Mouse (Mus musculus): ENCODE data around the gene Agmat. TPM values are rescaled to one million over a fixed set of nuclear protein-coding genes. Genes with fewer than 3 reads are reported as not detected.
A peak's percentile ranks its signal among the peaks of the same experiment; 100 is the strongest.
"Not testable (repeated sequence)": the region's sequence is repeated elsewhere in the genome, so short reads cannot be mapped to it uniquely, and the experiment has no call there.

Gene Agmat
- polyA plus RNA-seq, 1 experiment from 2014 or later = not detected

DNA sequence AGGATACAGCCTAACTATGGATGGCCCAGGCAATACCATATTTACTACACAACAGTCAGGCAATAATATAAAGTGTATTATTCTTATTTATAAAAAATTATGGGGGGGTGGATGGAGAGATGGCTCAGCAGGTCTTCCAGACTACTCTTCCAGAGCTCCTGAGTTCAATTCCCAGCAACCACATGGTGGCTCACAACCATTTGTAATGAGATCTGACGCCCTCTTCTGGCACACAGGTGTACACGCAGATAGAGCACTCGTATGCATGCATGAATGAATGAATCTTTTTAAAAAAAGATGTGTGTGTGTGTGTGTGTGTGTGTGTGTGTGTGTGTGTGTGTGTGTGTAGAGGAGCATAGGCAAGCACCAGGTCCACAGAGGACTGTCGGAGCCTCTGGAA is 26.5 kb downstream of the Agmat start:
- not testable (repeated sequence) for DNase-seq (ENCODE audit: low spot score); H3K4me1 ChIP-seq (ENCODE audit: control insufficient read depth, insufficient read depth, low read length); H3K27me3 ChIP-seq (ENCODE audit: control insufficient read depth, insufficient read depth, low read length); ATAC-seq (ENCODE audit: insufficient read depth, low FRiP score, low TSS enrichment); H3K4me3 ChIP-seq (ENCODE audit: low read depth, low read length); H3K4me2 ChIP-seq (ENCODE audit: low read depth); H3K9ac ChIP-seq (ENCODE audit: low read length); H3K9me3 ChIP-seq (ENCODE audit: control insufficient read depth, low read length); H3K27ac ChIP-seq (ENCODE audit: low read depth, low read length)
- H3K36me3 ChIP-seq (ENCODE audit: control insufficient read depth, insufficient read depth, low read length) = peaks cover 17% of the 10 kb centered on the region
- WGBS = 82% methylated on average over 4 of the region's 4 CpGs

DNA sequence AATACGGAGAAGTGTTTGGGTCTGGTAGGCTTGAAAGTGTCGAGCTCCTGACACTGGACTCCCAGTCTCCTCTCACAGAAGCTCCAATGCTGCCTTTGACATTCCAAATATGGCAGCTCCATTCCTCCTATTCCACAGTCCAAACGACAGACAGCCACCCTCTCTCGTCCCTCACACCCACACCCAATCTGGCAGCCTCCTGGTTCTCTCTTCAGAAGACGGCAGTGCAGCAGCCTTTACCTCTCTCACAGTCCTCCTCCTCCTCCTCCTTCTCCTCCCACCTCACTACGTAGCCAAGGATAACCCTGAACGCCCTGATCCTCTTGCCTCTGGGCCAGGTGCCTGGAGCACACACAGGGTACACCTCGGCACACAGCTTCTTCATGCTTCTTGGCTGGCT is 33.4 kb downstream of the Agmat start:
- Histone ChIP-seq H3K4me2 (ENCODE audit: low read depth) (no peak overlapping the region), H3K9me3 (ENCODE audit: control insufficient read depth, low read length) (no peaks in the 10 kb centered on the region), H3K36me3 (ENCODE audit: control insufficient read depth, insufficient read depth, low read length) (peaks cover 11% of the 10 kb centered on the region), H3K27me3 (ENCODE audit: control insufficient read depth, insufficient read depth, low read length) (no peaks in the 10 kb centered on the region), H3K9ac (ENCODE audit: low read length) (no peak overlapping the region), H3K27ac (ENCODE audit: low read depth, low read length) (no peak overlapping the region), H3K4me3 (ENCODE audit: low read depth, low read length) (no peak overlapping the region), H3K4me1 (ENCODE audit: control insufficient read depth, insufficient read depth, low read length) (no peaks in the 10 kb centered on the region)
- WGBS = 93% methylated on average over 8 of the region's 8 CpGs
- DNase-seq (ENCODE audit: low spot score) (no peak), ATAC-seq (ENCODE audit: insufficient read depth, low FRiP score, low TSS enrichment) (no peak)

DNA sequence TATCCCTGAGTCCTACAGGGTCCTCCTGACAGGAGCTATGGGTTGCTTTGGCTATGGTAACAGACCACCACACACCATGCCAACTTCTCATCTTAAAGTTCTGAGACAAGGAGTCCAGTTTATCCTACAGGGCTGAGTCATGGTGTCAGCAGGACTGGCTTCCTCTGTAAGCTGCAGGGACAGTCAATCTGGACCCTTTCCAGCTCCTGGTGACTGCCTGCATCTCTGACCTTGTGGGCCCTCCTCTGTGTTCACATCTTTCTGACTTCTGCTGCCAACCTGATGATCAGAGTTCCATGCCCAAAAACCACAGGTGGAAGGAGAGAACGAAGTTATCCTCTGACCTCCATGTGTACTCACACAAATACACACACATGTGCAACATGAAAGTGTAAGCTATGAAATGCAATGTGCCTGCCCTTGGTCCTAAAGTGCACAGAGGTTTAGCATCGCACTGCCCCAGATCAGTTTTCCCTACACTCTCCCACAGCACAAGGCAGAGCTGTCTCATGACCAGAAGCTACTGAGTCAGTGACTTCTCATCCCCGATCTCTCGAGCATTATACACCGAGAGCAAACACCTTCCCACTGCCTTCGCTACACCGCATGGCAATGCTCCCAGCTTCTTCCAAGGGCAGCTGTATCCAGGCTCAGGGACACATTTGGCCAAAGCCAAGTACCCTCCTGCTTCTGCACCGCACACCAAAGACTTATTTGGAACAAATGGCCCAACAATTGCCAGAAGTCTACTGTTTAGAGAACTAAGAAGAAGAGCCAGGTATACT is 34.9 kb downstream of the Agmat start:
- ATAC-seq (ENCODE audit: insufficient read depth, low FRiP score, low TSS enrichment) (no peak), DNase-seq (ENCODE audit: low spot score) (no peak)
- H3K9me3 ChIP-seq (ENCODE audit: control insufficient read depth, low read length) = no peaks in the 10 kb centered on the region
- H3K36me3 ChIP-seq (ENCODE audit: control insufficient read depth, insufficient read depth, low read length) = peaks cover 11% of the 10 kb centered on the region
- H3K27ac ChIP-seq (ENCODE audit: low read depth, low read length) = no peak overlapping the region
- H3K4me3 ChIP-seq (ENCODE audit: low read depth, low read length) = no peak overlapping the region
- no peak overlapping the region for H3K9ac ChIP-seq (ENCODE audit: low read length)
- no peaks in the 10 kb centered on the region for H3K4me1 ChIP-seq (ENCODE audit: control insufficient read depth, insufficient read depth, low read length)
- H3K4me2 ChIP-seq (ENCODE audit: low read depth) = no peak overlapping the region
- H3K27me3 ChIP-seq (ENCODE audit: control insufficient read depth, insufficient read depth, low read length) = no peaks in the 10 kb centered on the region
- 93% methylated on average over 8 of the region's 8 CpGs for WGBS

DNA sequence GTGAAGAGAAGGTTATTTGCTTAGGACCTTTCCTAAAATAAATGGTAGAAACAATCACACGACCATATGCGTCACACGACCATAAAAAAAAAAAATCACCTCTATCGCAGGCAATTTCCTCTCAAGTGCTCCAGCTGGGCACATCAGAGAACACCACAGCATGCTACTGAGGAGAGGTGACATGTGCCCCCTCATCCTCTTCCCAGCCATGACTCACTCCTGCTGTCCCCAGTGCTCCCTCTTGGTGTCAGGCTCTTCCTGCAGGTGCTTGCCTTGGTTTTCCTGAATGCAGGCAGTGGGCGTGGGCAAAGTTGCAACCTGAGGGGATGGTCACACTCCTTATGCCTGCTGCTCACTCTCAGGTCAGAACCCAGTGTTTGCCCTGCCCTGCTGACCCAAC is 38.4 kb downstream of the Agmat start:
- H3K27me3 ChIP-seq (ENCODE audit: control insufficient read depth, insufficient read depth, low read length) = no peaks in the 10 kb centered on the region
- H3K4me3 ChIP-seq (ENCODE audit: low read depth, low read length) = no peak overlapping the region
- peaks cover 3% of the 10 kb centered on the region; the same call in 1 of the 2 replicates for H3K4me1 ChIP-seq (ENCODE audit: control insufficient read depth, insufficient read depth, low read length)
- no peak overlapping the region for H3K9ac ChIP-seq (ENCODE audit: low read length)
- H3K9me3 ChIP-seq (ENCODE audit: control insufficient read depth, low read length) = no peaks in the 10 kb centered on the region
- 75% methylated on average over 5 of the region's 5 CpGs for WGBS
- ATAC-seq (ENCODE audit: insufficient read depth, low FRiP score, low TSS enrichment) = no peak
- DNase-seq (ENCODE audit: low spot score) = no peak
- no peak overlapping the region for H3K4me2 ChIP-seq (ENCODE audit: low read depth)
- H3K27ac ChIP-seq (ENCODE audit: low read depth, low read length) = no peak overlapping the region
- peaks cover 5% of the 10 kb centered on the region for H3K36me3 ChIP-seq (ENCODE audit: control insufficient read depth, insufficient read depth, low read length)

DNA sequence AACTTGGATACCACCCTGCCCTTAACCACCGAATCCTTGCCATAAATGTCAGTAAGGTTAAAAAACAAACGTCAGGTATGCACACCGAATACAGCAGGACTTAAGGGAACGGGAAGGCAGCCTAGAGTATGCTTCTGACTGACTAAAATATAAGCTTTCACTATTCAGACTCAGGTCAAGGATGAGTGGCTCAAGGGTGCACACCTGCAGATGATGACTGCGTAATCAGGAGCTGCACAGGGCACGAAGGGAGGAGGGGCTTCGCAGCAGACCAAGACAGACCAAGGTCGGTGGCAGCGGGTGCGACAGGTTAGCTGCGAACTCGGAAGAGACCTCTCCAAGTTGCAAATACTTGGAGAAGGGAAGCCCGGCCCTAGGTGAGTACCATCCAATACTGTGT is 39.7 kb downstream of the Agmat start:
- Histone ChIP-seq H3K9me3 (ENCODE audit: control insufficient read depth, low read length) (no peaks in the 10 kb centered on the region), H3K4me3 (ENCODE audit: low read depth, low read length) (no peak overlapping the region), H3K4me1 (ENCODE audit: control insufficient read depth, insufficient read depth, low read length) (peaks cover 6% of the 10 kb centered on the region; the same call in 1 of the 2 replicates), H3K36me3 (ENCODE audit: control insufficient read depth, insufficient read depth, low read length) (peaks cover 2% of the 10 kb centered on the region; the same call in 1 of the 2 replicates), H3K4me2 (ENCODE audit: low read depth) (no peak overlapping the region), H3K9ac (ENCODE audit: low read length) (no peak overlapping the region), H3K27ac (ENCODE audit: low read depth, low read length) (no peak overlapping the region), H3K27me3 (ENCODE audit: control insufficient read depth, insufficient read depth, low read length) (no peaks in the 10 kb centered on the region)
- ATAC-seq (ENCODE audit: insufficient read depth, low FRiP score, low TSS enrichment) (no peak), DNase-seq (ENCODE audit: low spot score) (no peak)
- 93% methylated on average over 13 of the region's 13 CpGs for WGBS

DNA sequence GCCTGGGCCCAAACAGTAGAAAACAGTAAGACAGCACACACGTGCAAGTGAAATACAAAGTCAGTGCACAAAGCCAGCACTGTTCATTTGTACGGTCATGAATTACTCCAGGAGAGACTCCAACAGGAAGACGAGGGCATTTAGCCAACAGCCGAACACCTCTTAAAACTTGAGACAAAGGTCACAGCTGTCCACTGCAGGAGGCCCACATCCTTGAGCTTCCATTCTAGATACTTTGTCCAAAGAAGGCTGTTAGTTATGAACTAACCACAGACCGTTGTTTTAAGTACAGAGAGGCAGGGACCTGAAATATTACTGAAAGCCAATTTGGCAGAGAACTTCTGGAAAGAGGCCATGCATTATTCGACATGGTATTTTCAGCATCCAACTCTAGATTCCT is 40.6 kb downstream of the Agmat start:
- no peak for DNase-seq (ENCODE audit: low spot score)
- Histone ChIP-seq H3K4me1 (ENCODE audit: control insufficient read depth, insufficient read depth, low read length) (peaks cover 6% of the 10 kb centered on the region; the same call in 1 of the 2 replicates), H3K36me3 (ENCODE audit: control insufficient read depth, insufficient read depth, low read length) (peaks cover 2% of the 10 kb centered on the region; the same call in 1 of the 2 replicates), H3K9ac (ENCODE audit: low read length) (no peak overlapping the region), H3K4me2 (ENCODE audit: low read depth) (no peak overlapping the region), H3K27me3 (ENCODE audit: control insufficient read depth, insufficient read depth, low read length) (no peaks in the 10 kb centered on the region), H3K27ac (ENCODE audit: low read depth, low read length) (no peak overlapping the region), H3K9me3 (ENCODE audit: control insufficient read depth, low read length) (no peaks in the 10 kb centered on the region), H3K4me3 (ENCODE audit: low read depth, low read length) (no peak overlapping the region)
- 75% methylated on average over 6 of the region's 6 CpGs for WGBS
- no peak for ATAC-seq (ENCODE audit: insufficient read depth, low FRiP score, low TSS enrichment)

DNA sequence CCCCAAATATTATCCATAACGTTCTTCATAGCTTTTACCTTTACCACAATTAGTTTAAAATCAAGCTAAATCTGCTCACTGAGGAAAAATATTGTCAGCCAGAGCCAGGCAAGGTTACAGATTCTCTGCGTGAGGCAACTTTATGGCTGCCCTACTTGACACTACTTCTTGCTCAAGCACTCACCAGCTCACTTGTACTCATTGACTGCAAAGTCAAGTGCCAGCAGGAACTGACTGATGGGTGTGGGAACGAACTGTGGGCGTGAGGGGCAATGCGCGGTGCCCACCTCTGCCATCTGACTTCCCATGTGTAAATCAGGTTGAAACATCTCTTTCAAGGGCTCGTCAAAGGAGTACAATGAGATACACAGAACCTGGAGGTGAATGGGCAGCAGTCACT is 41.0 kb downstream of the Agmat start:
- 89% methylated on average over 7 of the region's 7 CpGs for WGBS
- Histone ChIP-seq H3K9me3 (ENCODE audit: control insufficient read depth, low read length) (no peaks in the 10 kb centered on the region), H3K4me2 (ENCODE audit: low read depth) (no peak overlapping the region), H3K27ac (ENCODE audit: low read depth, low read length) (no peak overlapping the region), H3K27me3 (ENCODE audit: control insufficient read depth, insufficient read depth, low read length) (no peaks in the 10 kb centered on the region), H3K36me3 (ENCODE audit: control insufficient read depth, insufficient read depth, low read length) (peaks cover under 1% of the 10 kb centered on the region; the same call in 1 of the 2 replicates), H3K9ac (ENCODE audit: low read length) (no peak overlapping the region), H3K4me1 (ENCODE audit: control insufficient read depth, insufficient read depth, low read length) (peaks cover 6% of the 10 kb centered on the region; the same call in 1 of the 2 replicates), H3K4me3 (ENCODE audit: low read depth, low read length) (no peak overlapping the region)
- DNase-seq (ENCODE audit: low spot score) = no peak
- ATAC-seq (ENCODE audit: insufficient read depth, low FRiP score, low TSS enrichment) = no peak

DNA sequence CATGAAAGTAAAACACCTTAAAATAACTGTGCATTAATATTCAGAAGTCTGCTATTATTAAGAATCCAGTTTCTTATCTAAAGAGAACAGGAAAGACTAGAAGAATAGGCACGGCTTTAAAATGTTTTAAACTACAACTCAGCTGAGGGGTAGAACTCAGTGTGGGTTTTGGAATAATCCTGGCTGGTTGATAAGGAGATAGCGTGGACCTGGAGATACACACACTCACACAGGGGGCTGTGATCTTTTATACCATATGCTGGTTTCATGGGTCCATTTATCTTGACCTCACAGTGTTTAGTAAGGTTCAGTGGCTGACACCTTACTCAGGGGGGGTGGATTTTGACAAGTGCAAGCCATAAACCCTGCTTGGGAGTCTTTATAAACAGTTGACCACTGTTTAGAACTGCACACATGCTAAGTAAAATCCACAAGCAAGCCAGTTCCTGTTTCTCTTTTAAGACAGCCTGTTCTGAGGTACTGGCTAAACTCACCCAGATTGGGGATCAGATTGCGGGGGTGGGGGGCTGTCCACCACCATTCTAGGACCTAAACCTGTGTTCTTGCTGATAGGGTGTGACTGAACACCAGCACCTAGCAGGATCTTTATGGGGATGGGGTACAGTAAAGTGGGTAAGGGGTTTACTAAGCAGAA is 43.2 kb downstream of the Agmat start:
- Histone ChIP-seq H3K4me2 (ENCODE audit: low read depth) (peak overlapping the region; percentile 85), H3K9ac (ENCODE audit: low read length) (peak overlapping the region; percentile 96), H3K36me3 (ENCODE audit: control insufficient read depth, insufficient read depth, low read length) (no peaks in the 10 kb centered on the region), H3K4me1 (ENCODE audit: control insufficient read depth, insufficient read depth, low read length) (peaks cover 6% of the 10 kb centered on the region), H3K9me3 (ENCODE audit: control insufficient read depth, low read length) (no peaks in the 10 kb centered on the region), H3K4me3 (ENCODE audit: low read depth, low read length) (peak overlapping the region; percentile 95), H3K27ac (ENCODE audit: low read depth, low read length) (no peak overlapping the region; the same call in 1 of the 2 replicates), H3K27me3 (ENCODE audit: control insufficient read depth, insufficient read depth, low read length) (no peaks in the 10 kb centered on the region)
- no peak for ATAC-seq (ENCODE audit: insufficient read depth, low FRiP score, low TSS enrichment)
- DNase-seq (ENCODE audit: low spot score) = no peak
- 59% methylated on average over 3 of the region's 3 CpGs for WGBS
